Mouse (Mus musculus) adipocyte (in vitro differentiated cells): ENCODE results near the gene Tacc2.
"Not testable (repeated sequence)": the region's sequence is repeated elsewhere in the genome, so short reads cannot be mapped to it uniquely, and the experiment has no call there.

Experiments used
- DNase-seq: peaks from one replicate; pipeline ENCODE4 v3.0.0-alpha.2; 2016; ENCODE audit warnings: low spot score

The Tacc2 gene

GRCm38 (mm10) chr7:130650621-130651020 lies 73.4 kb downstream of the Tacc2 start:
- DNase-seq = no peak

- DNase-seq = peak; percentile 41
Observed at GRCm38 (mm10) chr7:130653036-130653555, 75.9 kb downstream of the Tacc2 start.

- peak; percentile 45 for DNase-seq
Observed at GRCm38 (mm10) chr7:130654562-130654961, 77.3 kb downstream of the Tacc2 start.

- DNase-seq = no peak
Observed at GRCm38 (mm10) chr7:130656965-130657364, 79.7 kb downstream of the Tacc2 start.

GRCm38 (mm10) chr7:130657751-130658150 lies 80.5 kb downstream of the Tacc2 start:
- DNase-seq = peak; percentile 36

- no peak for DNase-seq
Observed at GRCm38 (mm10) chr7:130659129-130659528, 81.9 kb downstream of the Tacc2 start.

- DNase-seq = no peak
Observed at GRCm38 (mm10) chr7:130662250-130662649, 85.0 kb downstream of the Tacc2 start.

GRCm38 (mm10) chr7:130662869-130663268 lies 85.6 kb downstream of the Tacc2 start:
- DNase-seq = no peak

GRCm38 (mm10) chr7:130664037-130664436 lies 86.8 kb downstream of the Tacc2 start:
- no peak for DNase-seq

- DNase-seq = no peak
Observed at GRCm38 (mm10) chr7:130664629-130665028, 87.4 kb downstream of the Tacc2 start.

GRCm38 (mm10) chr7:130665358-130665757 lies 88.1 kb downstream of the Tacc2 start:
- DNase-seq = no peak

GRCm38 (mm10) chr7:130668013-130668412 lies 90.8 kb downstream of the Tacc2 start:
- not testable (repeated sequence) for DNase-seq

- DNase-seq = no peak
Observed at GRCm38 (mm10) chr7:130668729-130669281, 91.6 kb downstream of the Tacc2 start.

GRCm38 (mm10) chr7:130669370-130669881 lies 92.2 kb downstream of the Tacc2 start:
- DNase-seq = no peak

- DNase-seq = no peak
Observed at GRCm38 (mm10) chr7:130670358-130670757, 93.1 kb downstream of the Tacc2 start.

GRCm38 (mm10) chr7:130671301-130671700 lies 94.1 kb downstream of the Tacc2 start:
- DNase-seq = peak; percentile 55

GRCm38 (mm10) chr7:130673169-130674033 lies 96.2 kb downstream of the Tacc2 start:
- peak; percentile 67 for DNase-seq

GRCm38 (mm10) chr7:130674526-130674925 lies 97.3 kb downstream of the Tacc2 start:
- DNase-seq = no peak

GRCm38 (mm10) chr7:130676885-130677540 lies 99.8 kb downstream of the Tacc2 start:
- DNase-seq = no peak

GRCm38 (mm10) chr7:130677541-130678274 lies 100.5 kb downstream of the Tacc2 start:
- no peak for DNase-seq

GRCm38 (mm10) chr7:130678414-130678813 lies 101.2 kb downstream of the Tacc2 start:
- DNase-seq = no peak

- DNase-seq = peak; percentile 61
Observed at GRCm38 (mm10) chr7:130681798-130682197, 104.6 kb downstream of the Tacc2 start.
